Comparison of ENCODE assay signal across 9 mouse cellular contexts in genomic region chr1:90849836-90850235, GRCm38 (mm10). TPM values are rescaled to one million over a fixed set of nuclear protein-coding genes. Genes with fewer than 3 reads are reported as not detected.
DNase-seq lines count a peak whose midpoint lies in the region; ATAC-seq and TF ChIP-seq lines count a peak whose summit lies in the region.
"Had no signal": no experiment of that assay in that cellular context is flagged by ENCODE, and none has a peak within 500 bp of the region (broad histone marks: within the 10 kb centered on the region; RNA-seq: fewer than 3 reads in every experiment).

No protein-coding gene starts in this region.

- WGBS in limb, embryonic 14.5 days: 33% methylated on average over 8 of the region's 8 CpGs
- WGBS in limb, embryonic 10.5 days: 30% methylated on average over 8 of the region's 8 CpGs
- 17% methylated on average over 8 of the region's 8 CpGs for WGBS in kidney, postnatal 0 days
- 43% methylated on average over 8 of the region's 8 CpGs for WGBS in midbrain, embryonic 15.5 days

- DNase-seq in limb, embryonic 14.5 days (ENCODE audit: low spot score): no peak
- DNase-seq in limb, embryonic 10.5 days (ENCODE audit: low spot score): no peak
- DNase-seq in adrenal gland, postnatal 36 days: peak; percentile 17 to 34
- DNase-seq in gastrocnemius, adult 2 months: peak; percentile 66
- DNase-seq in kidney, postnatal 0 days (ENCODE audit: low spot score): peak; percentile 74
- DNase-seq in thymus, postnatal 4 days: peak; percentile 52
- no peak for DNase-seq in B cell, adult 2 months

- no peaks in the 10 kb centered on the region for H3K27me3 ChIP-seq in limb, embryonic 14.5 days (ENCODE audit: control insufficient read depth, insufficient read depth, low read length)
- no peaks in the 10 kb centered on the region for H3K27me3 ChIP-seq in limb, embryonic 10.5 days (ENCODE audit: low read depth, poor library complexity, severe bottlenecking)
- no peaks in the 10 kb centered on the region for H3K27me3 ChIP-seq in kidney, postnatal 0 days (ENCODE audit: insufficient read depth, low read length)
- H3K27me3 ChIP-seq in midbrain, embryonic 15.5 days (replicated peaks): no peaks in the 10 kb centered on the region

- ATAC-seq in limb, embryonic 14.5 days (ENCODE audit: low FRiP score, low read depth): peak; percentile 70; the same call in 1 of the 2 replicates
- no peak; the same call in 1 of the 2 replicates for ATAC-seq in kidney, postnatal 0 days (replicated peaks; ENCODE audit: low FRiP score, low read depth)
- ATAC-seq in midbrain, embryonic 15.5 days (replicated peaks): 0 out of 2 replicates have a peak, but pooled peaks have one; percentile 52

- H3K36me3 ChIP-seq in limb, embryonic 14.5 days (ENCODE audit: control insufficient read depth, insufficient read depth, low read length): no peaks in the 10 kb centered on the region
- no peaks in the 10 kb centered on the region for H3K36me3 ChIP-seq in limb, embryonic 10.5 days
- H3K36me3 ChIP-seq in kidney, postnatal 0 days (ENCODE audit: insufficient read depth, low read length): no peaks in the 10 kb centered on the region
- H3K36me3 ChIP-seq in midbrain, embryonic 15.5 days (replicated peaks): no peaks in the 10 kb centered on the region

- intact Hi-C loops in gastrocnemius, adult 2 months (cut with DNase I): no loop called here

- H3K4me2 ChIP-seq in limb, embryonic 14.5 days (replicated peaks; ENCODE audit: low read depth, low read length, severe bottlenecking): no peak overlapping the region
- no peak overlapping the region for H3K4me2 ChIP-seq in kidney, postnatal 0 days (ENCODE audit: low read length)
- H3K4me2 ChIP-seq in midbrain, embryonic 15.5 days: no peak overlapping the region

- no peak overlapping the region for H3K4me3 ChIP-seq in limb, embryonic 14.5 days (replicated peaks; ENCODE audit: low read length)
- H3K4me3 ChIP-seq in limb, embryonic 10.5 days: no peak overlapping the region
- H3K4me3 ChIP-seq in gastrocnemius, adult 2 months: no peak overlapping the region
- H3K4me3 ChIP-seq in kidney, postnatal 0 days (replicated peaks; ENCODE audit: low read depth, low read length): no peak overlapping the region
- no peak overlapping the region for H3K4me3 ChIP-seq in midbrain, embryonic 15.5 days

- H3K4me1 ChIP-seq in limb, embryonic 14.5 days (ENCODE audit: control insufficient read depth, insufficient read depth, low read length): peaks cover 9% of the 10 kb centered on the region; the same call in 1 of the 2 replicates
- peaks cover 10% of the 10 kb centered on the region for H3K4me1 ChIP-seq in limb, embryonic 10.5 days
- no peaks in the 10 kb centered on the region for H3K4me1 ChIP-seq in kidney, postnatal 0 days (replicated peaks; ENCODE audit: insufficient read depth, low read length)
- no peaks in the 10 kb centered on the region for H3K4me1 ChIP-seq in midbrain, embryonic 15.5 days

- H3K9ac ChIP-seq in limb, embryonic 14.5 days (ENCODE audit: low read depth, low read length, severe bottlenecking): no peak overlapping the region
- H3K9ac ChIP-seq in kidney, postnatal 0 days (ENCODE audit: low read depth, low read length): no peak overlapping the region
- H3K9ac ChIP-seq in midbrain, embryonic 15.5 days: no peak overlapping the region

- H3K9me3 ChIP-seq in limb, embryonic 14.5 days (ENCODE audit: control insufficient read depth, low read length): no peaks in the 10 kb centered on the region
- H3K9me3 ChIP-seq in limb, embryonic 10.5 days (replicated peaks): no peaks in the 10 kb centered on the region
- H3K9me3 ChIP-seq in kidney, postnatal 0 days (replicated peaks; ENCODE audit: low read length): no peaks in the 10 kb centered on the region
- H3K9me3 ChIP-seq in midbrain, embryonic 15.5 days: no peaks in the 10 kb centered on the region

- TF ChIP-seq CTCF in gastrocnemius, adult 2 months (IDR thresholded peaks at IDR 0.05): peak; percentile 81
- peak; percentile 76 for TF ChIP-seq CTCF in kidney, postnatal 0 days (IDR thresholded peaks at IDR 0.05; ENCODE audit: low read depth)

- TF ChIP-seq POLR2A in limb, embryonic 14.5 days (IDR thresholded peaks at IDR 0.05; ENCODE audit: borderline replicate concordance, extremely low read depth, insufficient read depth, insufficient read length): no peak

- no peak overlapping the region for H3K27ac ChIP-seq in limb, embryonic 14.5 days (replicated peaks; ENCODE audit: low read depth, low read length)
- H3K27ac ChIP-seq in limb, embryonic 10.5 days: no peak overlapping the region
- no peak overlapping the region for H3K27ac ChIP-seq in gastrocnemius, adult 2 months
- no peak overlapping the region for H3K27ac ChIP-seq in kidney, postnatal 0 days
- no peak overlapping the region for H3K27ac ChIP-seq in midbrain, embryonic 15.5 days

RNA-seq across cellular contexts. Expression of gene Col6a3, which starts 6.1 kb away (rescaled TPM):
- polyA plus RNA-seq in limb, embryonic 14.5 days (2012; rRNA removed): 291 and 326 TPM in 2 replicates
- polyA plus RNA-seq in limb, embryonic 14.5 days (2014; fragmentation: Nextera tagmentation; extraction: Ambion mirVana): 204 and 224 TPM in 2 replicates
- polyA plus RNA-seq in limb, embryonic 10.5 days (2016; fragmentation: Nextera tagmentation; extraction: Ambion mirVana): 2.8 and 5.6 TPM in 2 replicates
- total RNA-seq in adrenal gland, postnatal 36 days (2021): 10 to 100 TPM; 38.0 to 66.0 TPM
- total RNA-seq in gastrocnemius, adult 2 months (2021): 10 to 100 TPM; 21.6 to 51.5 TPM
- 19.9 and 24.3 TPM in 2 replicates for polyA plus RNA-seq in kidney, postnatal 0 days (2015; fragmentation: Nextera tagmentation; extraction: Ambion mirVana)
- 7.3 and 8.8 TPM in 2 replicates for polyA plus RNA-seq in midbrain, embryonic 15.5 days (2015; fragmentation: Nextera tagmentation; extraction: Ambion mirVana)
- total RNA-seq: common myeloid progenitor, adult 5-6 weeks had no signal

Comparison
In these comparisons a context has a peak if more than half of its experiments do, and no peak if none do; other contexts are left out.
1. DNase-seq: peak in adrenal gland, postnatal 36 days (2 of 2), gastrocnemius, adult 2 months (single experiment), kidney, postnatal 0 days (single experiment) and thymus, postnatal 4 days (single experiment); none in limb, embryonic 14.5 days (single experiment), limb, embryonic 10.5 days (single experiment) and B cell, adult 2 months (0 of 2).